Mouse (Mus musculus) erythroblast, embryonic 14.5 days (primary cell): Measurements from ENCODE around the gene Tubgcp2. TPM values are rescaled to one million over a fixed set of nuclear protein-coding genes. Genes with fewer than 3 reads are reported as not detected.

Experiments used
- H3K27me3 ChIP-seq: 2 replicates; pipeline ENCODE4 v1.6.1; 2012; ENCODE audit warnings: inconsistent platforms; ENCODE audit not compliant: control insufficient read depth
- H3K36me3 ChIP-seq: 2 replicates; pipeline ENCODE4 v1.6.1; 2012; ENCODE audit warnings: mild to moderate bottlenecking, inconsistent platforms; ENCODE audit not compliant: control insufficient read depth
- H3K4me1 ChIP-seq: 2 replicates; pipeline ENCODE4 v1.6.1; 2012; ENCODE audit warnings: inconsistent platforms; ENCODE audit not compliant: control insufficient read depth
- H3K4me3 ChIP-seq: replicated peaks from 2 replicates; pipeline ENCODE3; 2012; ENCODE audit warnings: moderate library complexity, mild to moderate bottlenecking, inconsistent platforms
- H3K9me3 ChIP-seq: 2 replicates; pipeline ENCODE4 v1.6.1; 2012; ENCODE audit warnings: low read length, inconsistent platforms, mixed read lengths; ENCODE audit not compliant: control insufficient read depth
- GATA1 ChIP-seq: IDR thresholded peaks from 2 replicates; pipeline ENCODE4 v1.6.1; 2012; ENCODE audit warnings: low read length, inconsistent platforms, mixed read lengths
- TAL1 ChIP-seq: IDR thresholded peaks from 3 replicates; pipeline ENCODE4 v1.6.1; 2012; ENCODE audit warnings: low read length, inconsistent platforms, mixed read lengths
- polyA plus RNA-seq: library from polyadenylated mRNA; stranded (reverse); fragments of >175 nt; gene quantifications from 2 replicates; pipeline ENCODE4 v1.2.3, GENCODE M21; 2012

Tubgcp2 gene
- polyA plus RNA-seq, 1 experiment: 1.0 TPM

DNA sequence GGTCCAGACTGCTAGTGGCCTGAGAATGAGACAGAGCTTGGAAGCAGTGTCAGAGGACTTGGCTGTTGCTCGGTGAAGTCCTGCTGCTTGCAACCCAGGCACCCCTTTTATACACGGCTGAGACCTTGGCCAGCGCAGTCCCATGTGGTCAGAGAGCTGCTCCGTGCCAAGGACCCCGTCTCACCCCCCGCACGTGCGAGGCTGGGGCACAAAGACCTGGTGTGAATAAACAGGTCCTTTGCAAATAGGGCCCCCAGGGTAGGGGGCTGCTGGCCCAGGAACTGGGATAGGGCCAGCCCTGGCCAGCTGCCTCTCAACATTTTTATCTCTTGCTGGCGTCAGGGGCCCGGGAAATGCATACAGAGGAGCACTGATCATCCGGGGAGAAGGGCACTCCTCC, 78.5 kb downstream of the Tubgcp2 start:
- TF ChIP-seq TAL1 (no peak), GATA1 (no peak)
- H3K4me3 ChIP-seq: no peak overlapping the region
- H3K4me1 ChIP-seq: peaks cover 17% of the 10 kb centered on the region
- no peaks in the 10 kb centered on the region for H3K36me3 ChIP-seq
- peaks cover 23% of the 10 kb centered on the region for H3K27me3 ChIP-seq
- H3K9me3 ChIP-seq: no peaks in the 10 kb centered on the region

- Histone ChIP-seq H3K9me3 (no peaks in the 10 kb centered on the region), H3K36me3 (no peaks in the 10 kb centered on the region), H3K4me3 (no peak overlapping the region), H3K27me3 (peaks cover 23% of the 10 kb centered on the region), H3K4me1 (peaks cover 17% of the 10 kb centered on the region)
- TF ChIP-seq GATA1: no peak
- TF ChIP-seq TAL1: no peak
Observed at GRCm38 (mm10) chr7:139957437-139957836, 79.0 kb downstream of the Tubgcp2 start.

GRCm38 (mm10) chr7:139956658-139957057, 79.8 kb downstream of the Tubgcp2 start:
- peaks cover 23% of the 10 kb centered on the region for H3K27me3 ChIP-seq
- no peaks in the 10 kb centered on the region for H3K9me3 ChIP-seq
- no peak overlapping the region for H3K4me3 ChIP-seq
- peaks cover 18% of the 10 kb centered on the region for H3K4me1 ChIP-seq
- no peaks in the 10 kb centered on the region for H3K36me3 ChIP-seq
- no peak for TF ChIP-seq TAL1
- no peak for TF ChIP-seq GATA1

- Histone ChIP-seq H3K9me3 (no peaks in the 10 kb centered on the region), H3K4me3 (no peak overlapping the region), H3K36me3 (no peaks in the 10 kb centered on the region), H3K27me3 (peaks cover 23% of the 10 kb centered on the region), H3K4me1 (peaks cover 26% of the 10 kb centered on the region)
- no peak for TF ChIP-seq GATA1
- TF ChIP-seq TAL1: no peak
Observed at GRCm38 (mm10) chr7:139955505-139955904, 81.0 kb downstream of the Tubgcp2 start.

DNA sequence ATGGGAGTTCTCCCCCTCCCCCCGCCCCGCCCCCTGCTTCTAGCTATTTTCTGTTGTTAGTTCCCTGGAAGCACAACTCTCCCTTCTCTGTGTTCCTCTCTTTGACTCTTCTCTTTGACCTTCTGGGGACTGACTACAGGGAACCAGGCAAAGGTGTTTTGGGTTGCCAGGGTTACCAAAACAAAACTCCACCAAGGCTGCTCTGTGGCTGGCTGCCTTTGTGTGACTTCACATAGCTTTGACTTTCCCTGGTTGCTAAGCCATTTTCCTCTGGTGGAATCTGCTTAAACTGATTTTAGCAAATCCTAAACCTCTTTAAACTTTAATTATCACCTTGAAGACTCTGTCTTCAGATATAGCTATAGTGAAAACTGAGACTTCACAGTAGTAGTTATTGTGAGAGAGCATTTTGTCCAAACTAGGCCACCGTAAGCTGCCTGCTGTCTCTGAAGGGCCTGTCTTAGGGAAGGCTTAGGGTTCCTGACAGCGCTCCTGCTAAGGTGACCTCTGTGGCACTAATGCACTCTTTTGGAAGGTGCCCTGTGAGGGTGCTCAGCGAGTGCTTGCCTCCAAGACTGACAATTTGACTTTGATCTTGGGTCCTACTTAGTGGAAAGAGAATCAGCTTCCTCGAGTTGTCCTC, 84.4 kb downstream of the Tubgcp2 start:
- no peak for TF ChIP-seq GATA1
- TF ChIP-seq TAL1: no peak
- Histone ChIP-seq H3K4me3 (no peak overlapping the region), H3K4me1 (peaks cover 36% of the 10 kb centered on the region), H3K36me3 (no peaks in the 10 kb centered on the region), H3K27me3 (peaks cover 23% of the 10 kb centered on the region), H3K9me3 (no peaks in the 10 kb centered on the region)

GRCm38 (mm10) chr7:139951079-139951478, 85.4 kb downstream of the Tubgcp2 start:
- peak overlapping the region; percentile 67 for H3K4me3 ChIP-seq
- no peaks in the 10 kb centered on the region for H3K9me3 ChIP-seq
- TF ChIP-seq TAL1 (no peak), GATA1 (no peak)
- peaks cover 27% of the 10 kb centered on the region for H3K27me3 ChIP-seq
- no peaks in the 10 kb centered on the region for H3K36me3 ChIP-seq
- peaks cover 30% of the 10 kb centered on the region for H3K4me1 ChIP-seq

DNA sequence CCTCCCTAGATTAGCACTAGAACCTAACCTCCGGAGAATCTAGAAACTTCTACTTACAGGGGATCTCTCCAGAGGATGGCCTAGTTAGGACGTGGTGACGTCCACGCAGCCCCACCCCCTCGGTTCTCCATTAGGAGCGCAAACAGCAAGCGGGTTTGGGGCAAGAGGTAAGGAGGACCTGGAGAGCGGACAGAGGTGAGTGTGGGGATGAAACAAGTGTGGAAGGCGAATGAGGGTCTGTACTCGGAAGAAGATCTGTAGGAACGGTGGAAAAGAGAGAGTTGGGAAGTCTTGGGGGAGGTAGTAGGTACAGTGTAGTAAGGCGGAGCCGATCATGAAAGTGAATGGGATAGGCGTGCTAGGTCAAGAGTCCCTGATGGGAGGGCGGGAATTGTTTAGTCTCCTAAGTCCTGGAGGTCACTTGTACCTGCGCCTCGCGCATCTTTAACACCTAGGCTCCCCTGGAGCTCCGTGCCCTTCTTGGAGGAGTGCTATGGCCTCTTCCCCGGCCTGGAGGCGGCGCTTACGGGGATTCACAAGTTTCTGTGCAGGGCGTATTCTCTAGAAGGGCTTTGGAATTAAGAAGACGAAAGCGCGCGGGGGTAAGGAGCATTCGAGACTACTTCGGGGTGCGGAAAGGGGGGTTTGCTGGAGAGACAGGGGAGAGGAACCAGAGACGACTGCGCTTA, 86.0 kb downstream of the Tubgcp2 start:
- Histone ChIP-seq H3K9me3 (no peaks in the 10 kb centered on the region), H3K4me3 (peak overlapping the region; percentile 67), H3K27me3 (peaks cover 33% of the 10 kb centered on the region)

GRCm38 (mm10) chr7:139949893-139950282, 86.6 kb downstream of the Tubgcp2 start:
- Histone ChIP-seq H3K27me3 (peaks cover 39% of the 10 kb centered on the region), H3K36me3 (no peaks in the 10 kb centered on the region), H3K4me3 (peak overlapping the region; percentile 67), H3K4me1 (peaks cover 18% of the 10 kb centered on the region), H3K9me3 (no peaks in the 10 kb centered on the region)
- TF ChIP-seq TAL1 (no peak), GATA1 (no peak)

More for the DNA sequence above, 86.0 kb downstream of the Tubgcp2 start:
- no peaks in the 10 kb centered on the region for H3K36me3 ChIP-seq
- no peak for TF ChIP-seq GATA1
- TF ChIP-seq TAL1: no peak
- peaks cover 23% of the 10 kb centered on the region for H3K4me1 ChIP-seq

DNA sequence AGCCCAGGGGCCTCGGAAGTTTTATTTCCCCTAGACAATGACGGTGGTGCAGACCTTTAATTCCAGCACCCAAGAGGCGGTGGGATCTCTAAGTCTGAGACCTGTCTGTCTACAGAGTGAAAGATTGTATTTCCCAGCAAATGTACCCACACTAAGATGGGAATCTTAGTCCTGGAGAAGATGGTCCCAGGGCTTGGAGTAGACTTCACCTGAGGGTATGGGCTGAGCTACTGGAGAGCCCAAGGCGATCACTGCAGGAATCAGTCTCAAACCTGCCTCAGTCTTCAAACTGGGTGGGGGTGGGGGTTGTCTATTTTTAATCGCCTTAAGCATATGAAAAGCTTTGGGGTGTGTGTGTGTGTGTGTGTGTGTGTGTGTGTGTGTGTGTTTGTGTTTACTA, 90.4 kb downstream of the Tubgcp2 start:
- TF ChIP-seq GATA1 (no peak), TAL1 (no peak)
- H3K36me3 ChIP-seq: no peaks in the 10 kb centered on the region
- H3K4me3 ChIP-seq: no peak overlapping the region
- H3K4me1 ChIP-seq: peaks cover 14% of the 10 kb centered on the region
- H3K9me3 ChIP-seq: peaks cover 4% of the 10 kb centered on the region; the same call in 1 of the 2 replicates
- H3K27me3 ChIP-seq: peaks cover 73% of the 10 kb centered on the region

Other genes starting within 250 kb of the Tubgcp2 start
- gene Adgra1, start 202.5 kb downstream of the Tubgcp2 start, polyA plus RNA-seq: not detected in 2 replicates
- gene Kndc1, start 142.0 kb downstream of the Tubgcp2 start, polyA plus RNA-seq: 0.01 TPM in 1 of 2 replicates, not detected in the other
- not detected in 2 replicates for gene Utf1, start 92.9 kb downstream of the Tubgcp2 start, polyA plus RNA-seq
- gene 6430531B16Rik, start 57.9 kb downstream of the Tubgcp2 start, polyA plus RNA-seq: not detected in 2 replicates
- 0.05 and 0.21 TPM in 2 replicates for gene Adam8, start 44.1 kb downstream of the Tubgcp2 start, polyA plus RNA-seq
- 4.2 and 4.6 TPM in 2 replicates for gene Zfp511, start 278 bp downstream of the Tubgcp2 start, polyA plus RNA-seq
- gene Msx3, start 12.4 kb upstream of the Tubgcp2 start, polyA plus RNA-seq: not detected in 2 replicates
- gene Caly, start 45.9 kb upstream of the Tubgcp2 start, polyA plus RNA-seq: 0.04 TPM in 1 of 2 replicates, not detected in the other
- gene Prap1, start 56.7 kb upstream of the Tubgcp2 start, polyA plus RNA-seq: not detected in 2 replicates
- gene Fuom, start 65.8 kb upstream of the Tubgcp2 start, polyA plus RNA-seq: 1.0 and 2.8 TPM in 2 replicates
- gene Paox, start 79.1 kb upstream of the Tubgcp2 start, polyA plus RNA-seq: 0.14 TPM in 1 of 2 replicates, not detected in the other
- gene Echs1, start 79.8 kb upstream of the Tubgcp2 start, polyA plus RNA-seq: 0.14 and 0.39 TPM in 2 replicates
- gene Mtg1, start 100.9 kb upstream of the Tubgcp2 start, polyA plus RNA-seq: 0.30 and 0.58 TPM in 2 replicates
- gene Sprn, start 118.2 kb upstream of the Tubgcp2 start, polyA plus RNA-seq: not detected in 2 replicates
- gene Olfr522, start 128.1 kb upstream of the Tubgcp2 start, polyA plus RNA-seq: not detected in 2 replicates
- gene Olfr523, start 136.5 kb upstream of the Tubgcp2 start, polyA plus RNA-seq: not detected in 2 replicates
- 0.03 TPM in 1 of 2 replicates, not detected in the other for gene Olfr524, start 169.3 kb upstream of the Tubgcp2 start, polyA plus RNA-seq
- gene Cd163l1, start 181.6 kb upstream of the Tubgcp2 start, polyA plus RNA-seq: not detected in 2 replicates
- not detected in 2 replicates for gene 5830411N06Rik, start 210.6 kb upstream of the Tubgcp2 start, polyA plus RNA-seq